Mouse (Mus musculus): ENCODE data around the gene Mospd2. TPM values are rescaled to one million over a fixed set of nuclear protein-coding genes. Genes with fewer than 3 reads are reported as not detected.

Gene Mospd2
- total and polyA plus RNA-seq, 2 experiments from 2014 or later, result 8.8 to 20.9 TPM

- no peak overlapping the region for H3K9ac ChIP-seq
- no peaks in the 10 kb centered on the region for H3K9me3 ChIP-seq (ENCODE audit: low read length)
- H3K27me3 ChIP-seq (ENCODE audit: insufficient read depth, low read length), result no peaks in the 10 kb centered on the region
- TF ChIP-seq CTCF (IDR thresholded peaks at IDR 0.05; ENCODE audit: low read depth), result no peak
- ATAC-seq (peak; percentile 65; the same call in 1 of the 2 replicates), DNase-seq (peak; percentile 12)
- no peak overlapping the region for H3K4me3 ChIP-seq (ENCODE audit: low read depth, low read length)
- 67% methylated on average over 5 of the region's 5 CpGs for WGBS
- H3K4me1 ChIP-seq (ENCODE audit: insufficient read depth), result 0 out of 2 replicates have a peak, but pooled peaks cover 2% of the 10 kb centered on the region
- H3K27ac ChIP-seq (ENCODE audit: low read depth, low read length), result peak overlapping the region; percentile 45; the same call in 1 of the 2 replicates
- H3K36me3 ChIP-seq (ENCODE audit: insufficient read depth), result no peaks in the 10 kb centered on the region
- H3K4me2 ChIP-seq (ENCODE audit: low read depth), result no peak overlapping the region
Observed at GRCm38 (mm10) chrX:164952601-164953375, 27.4 kb downstream of the Mospd2 start.

GRCm38 (mm10) chrX:164951858-164952576, 28.2 kb downstream of the Mospd2 start:
- no peak for TF ChIP-seq CTCF (IDR thresholded peaks at IDR 0.05; ENCODE audit: low read depth)

GRCm38 (mm10) chrX:164941540-164941939, 38.6 kb downstream of the Mospd2 start:
- no peak overlapping the region for H3K4me2 ChIP-seq (ENCODE audit: low read depth)
- ATAC-seq, result no peak
- H3K36me3 ChIP-seq (ENCODE audit: insufficient read depth), result 0 out of 2 replicates have a peak, but pooled peaks cover 4% of the 10 kb centered on the region
- no peak overlapping the region for H3K9ac ChIP-seq
- no peak for TF ChIP-seq CTCF (IDR thresholded peaks at IDR 0.05; ENCODE audit: low read depth)
- H3K27ac ChIP-seq (ENCODE audit: low read depth, low read length), result no peak overlapping the region
- DNase-seq, result no peak
- no peak overlapping the region for H3K4me3 ChIP-seq (ENCODE audit: low read depth, low read length)
- no peaks in the 10 kb centered on the region for H3K4me1 ChIP-seq (ENCODE audit: insufficient read depth)
- no peaks in the 10 kb centered on the region for H3K27me3 ChIP-seq (ENCODE audit: insufficient read depth, low read length)
- 96% methylated on average over 5 of the region's 5 CpGs for WGBS
- H3K9me3 ChIP-seq (ENCODE audit: low read length), result no peaks in the 10 kb centered on the region

More at GRCm38 (mm10) chrX:164951858-164952576, 28.2 kb downstream of the Mospd2 start:
- Histone ChIP-seq H3K4me1 (ENCODE audit: insufficient read depth) (0 out of 2 replicates have a peak, but pooled peaks cover 2% of the 10 kb centered on the region), H3K9me3 (ENCODE audit: low read length) (no peaks in the 10 kb centered on the region), H3K36me3 (ENCODE audit: insufficient read depth) (no peaks in the 10 kb centered on the region), H3K4me2 (ENCODE audit: low read depth) (no peak overlapping the region), H3K4me3 (ENCODE audit: low read depth, low read length) (no peak overlapping the region), H3K9ac (no peak overlapping the region), H3K27ac (ENCODE audit: low read depth, low read length) (peak overlapping the region; percentile 45; the same call in 1 of the 2 replicates), H3K27me3 (ENCODE audit: insufficient read depth, low read length) (no peaks in the 10 kb centered on the region)
- ATAC-seq, result peak; percentile 65
- 71% methylated on average over 11 of the region's 11 CpGs for WGBS
- peak; percentile 11 for DNase-seq

GRCm38 (mm10) chrX:164912993-164913392, 67.2 kb downstream of the Mospd2 start:
- Histone ChIP-seq H3K4me1 (ENCODE audit: insufficient read depth) (no peaks in the 10 kb centered on the region), H3K9me3 (ENCODE audit: low read length) (no peaks in the 10 kb centered on the region), H3K36me3 (ENCODE audit: insufficient read depth) (no peaks in the 10 kb centered on the region), H3K4me3 (ENCODE audit: low read depth, low read length) (no peak overlapping the region), H3K9ac (no peak overlapping the region), H3K27me3 (ENCODE audit: insufficient read depth, low read length) (no peaks in the 10 kb centered on the region), H3K4me2 (ENCODE audit: low read depth) (no peak overlapping the region), H3K27ac (ENCODE audit: low read depth, low read length) (no peak overlapping the region)
- DNase-seq, result no peak
- 61% methylated on average over 3 of the region's 3 CpGs for WGBS
- TF ChIP-seq CTCF (IDR thresholded peaks at IDR 0.05; ENCODE audit: low read depth), result no peak
- ATAC-seq, result no peak

GRCm38 (mm10) chrX:164912186-164912585, 68.0 kb downstream of the Mospd2 start:
- no peak overlapping the region for H3K4me2 ChIP-seq (ENCODE audit: low read depth)
- H3K27me3 ChIP-seq (ENCODE audit: insufficient read depth, low read length), result no peaks in the 10 kb centered on the region
- H3K4me1 ChIP-seq (ENCODE audit: insufficient read depth), result no peaks in the 10 kb centered on the region
- no peak overlapping the region for H3K4me3 ChIP-seq (ENCODE audit: low read depth, low read length)
- 85% methylated on average over 4 of the region's 4 CpGs for WGBS
- ATAC-seq (no peak), DNase-seq (no peak)
- H3K36me3 ChIP-seq (ENCODE audit: insufficient read depth), result no peaks in the 10 kb centered on the region
- H3K9ac ChIP-seq, result no peak overlapping the region
- H3K27ac ChIP-seq (ENCODE audit: low read depth, low read length), result no peak overlapping the region
- H3K9me3 ChIP-seq (ENCODE audit: low read length), result no peaks in the 10 kb centered on the region
- no peak for TF ChIP-seq CTCF (IDR thresholded peaks at IDR 0.05; ENCODE audit: low read depth)

GRCm38 (mm10) chrX:164901847-164902246, 78.3 kb downstream of the Mospd2 start:
- Histone ChIP-seq H3K27ac (ENCODE audit: low read depth, low read length) (no peak overlapping the region), H3K9me3 (ENCODE audit: low read length) (no peaks in the 10 kb centered on the region), H3K4me3 (ENCODE audit: low read depth, low read length) (no peak overlapping the region), H3K4me1 (ENCODE audit: insufficient read depth) (no peaks in the 10 kb centered on the region), H3K36me3 (ENCODE audit: insufficient read depth) (no peaks in the 10 kb centered on the region), H3K27me3 (ENCODE audit: insufficient read depth, low read length) (no peaks in the 10 kb centered on the region), H3K4me2 (ENCODE audit: low read depth) (no peak overlapping the region), H3K9ac (no peak overlapping the region)
- no peak for DNase-seq
- TF ChIP-seq CTCF (IDR thresholded peaks at IDR 0.05; ENCODE audit: low read depth), result no peak
- no peak for ATAC-seq
- 66% methylated on average over 2 of the region's 2 CpGs for WGBS

- WGBS, result 72% methylated on average over 2 of the region's 2 CpGs
- H3K27ac ChIP-seq (ENCODE audit: low read depth, low read length), result no peak overlapping the region
- no peaks in the 10 kb centered on the region for H3K36me3 ChIP-seq (ENCODE audit: insufficient read depth)
- no peaks in the 10 kb centered on the region for H3K9me3 ChIP-seq (ENCODE audit: low read length)
- ATAC-seq (no peak), DNase-seq (no peak)
- H3K4me2 ChIP-seq (ENCODE audit: low read depth), result no peak overlapping the region
- H3K9ac ChIP-seq, result no peak overlapping the region
- TF ChIP-seq CTCF (IDR thresholded peaks at IDR 0.05; ENCODE audit: low read depth), result no peak
- no peak overlapping the region for H3K4me3 ChIP-seq (ENCODE audit: low read depth, low read length)
- H3K27me3 ChIP-seq (ENCODE audit: insufficient read depth, low read length), result no peaks in the 10 kb centered on the region
- H3K4me1 ChIP-seq (ENCODE audit: insufficient read depth), result no peaks in the 10 kb centered on the region
Observed at GRCm38 (mm10) chrX:164899805-164900204, 80.4 kb downstream of the Mospd2 start.
